ENCODE assay signal across 36 mouse cellular contexts in genomic region chr17:24610711-24611110, GRCm38 (mm10). TPM values are rescaled to one million over a fixed set of nuclear protein-coding genes. Genes with fewer than 3 reads are reported as not detected.
A peak's percentile ranks its signal among the peaks of the same experiment; 100 is the strongest.
DNase-seq lines count a peak whose midpoint lies in the region; ATAC-seq and TF ChIP-seq lines count a peak whose summit lies in the region.
"Had no signal": no experiment of that assay in that cellular context is flagged by ENCODE, and none has a peak within 500 bp of the region (broad histone marks: within the 10 kb centered on the region; RNA-seq: fewer than 3 reads in every experiment).

No protein-coding gene starts in this region.

- peak overlapping the region; percentile 24; the same call in 1 of the 2 replicates for H3K27ac ChIP-seq in heart, embryonic 13.5 days (replicated peaks)
- H3K27ac ChIP-seq in liver, embryonic 14.5 days = peak overlapping the region; percentile 46
- H3K27ac ChIP-seq: forebrain, embryonic 15.5 days; hindbrain, embryonic 13.5 days; lung, embryonic 15.5 days; neural tube, embryonic 15.5 days; stomach, postnatal 0 days had no signal

- 0 out of 2 replicates have a peak, but pooled peaks have one; percentile 38 for TF ChIP-seq EP300 in liver, embryonic 14.5 days (IDR thresholded peaks at IDR 0.05; ENCODE audit: low read depth)

- no peak for TF ChIP-seq CTCF in liver, embryonic 14.5 days (IDR thresholded peaks at IDR 0.05; ENCODE audit: low read depth)

- peaks cover 76% of the 10 kb centered on the region for H3K36me3 ChIP-seq in heart, embryonic 13.5 days
- H3K36me3 ChIP-seq in liver, embryonic 14.5 days (replicated peaks; ENCODE audit: control insufficient read depth, insufficient read depth, low read depth) = peaks cover 7% of the 10 kb centered on the region

- no peaks in the 10 kb centered on the region for H3K27me3 ChIP-seq in heart, embryonic 13.5 days (replicated peaks)
- H3K27me3 ChIP-seq in liver, embryonic 14.5 days (ENCODE audit: control insufficient read depth, insufficient read depth, low read length) = no peaks in the 10 kb centered on the region
- H3K27me3 ChIP-seq: forebrain, embryonic 15.5 days; hindbrain, embryonic 13.5 days; lung, embryonic 15.5 days; neural tube, embryonic 15.5 days had no signal

- H3K4me2 ChIP-seq in heart, embryonic 13.5 days = no peak overlapping the region
- H3K4me2 ChIP-seq in liver, embryonic 14.5 days (ENCODE audit: low read depth) = no peak overlapping the region
- H3K4me2 ChIP-seq: forebrain, embryonic 15.5 days; hindbrain, embryonic 13.5 days; lung, embryonic 15.5 days; neural tube, embryonic 15.5 days had no signal

- DNase-seq in heart, adult 11 months = no peak
- peak in 1 of 3 experiments; percentile 59 for DNase-seq in liver, embryonic 14.5 days (ENCODE audit: low read depth in 3 of 3, low spot score in 3 of 3)
- DNase-seq in adrenal gland, postnatal 4 days (ENCODE audit: low spot score in 2 of 2) = no peak
- no peak for DNase-seq in lung, postnatal 25 days (ENCODE audit: low spot score)
- no peak for DNase-seq in lung, adult 18-20 months
- DNase-seq: adrenal gland, adult 8-10 months; cerebellum, adult 8-10 months; cerebellum, postnatal 25 days; gastrocnemius, postnatal 25 days; kidney, adult 9 months; kidney, postnatal 10 days; layer of hippocampus, postnatal 36 days; left cerebral cortex, postnatal 4 days; lung, postnatal 36 days; midbrain, embryonic 14.5 days; right cerebral cortex, adult 18-20 months; right cerebral cortex, postnatal 4 days; thymus, adult 18-20 months; thymus, postnatal 36 days had no signal

- H3K4me1 ChIP-seq in heart, embryonic 13.5 days = peaks cover 11% of the 10 kb centered on the region
- H3K4me1 ChIP-seq in liver, embryonic 14.5 days (replicated peaks; ENCODE audit: control insufficient read depth in 2 of 2, insufficient read depth in 2 of 2, low read length in 1 of 2) = peaks cover 14 to 35% of the 10 kb centered on the region in 2 experiments
- H3K4me1 ChIP-seq: forebrain, embryonic 15.5 days; hindbrain, embryonic 13.5 days; lung, embryonic 15.5 days; neural tube, embryonic 15.5 days had no signal

- no peak overlapping the region for H3K9ac ChIP-seq in heart, embryonic 13.5 days
- H3K9ac ChIP-seq in liver, embryonic 14.5 days (replicated peaks) = no peak overlapping the region
- H3K9ac ChIP-seq: forebrain, embryonic 15.5 days; hindbrain, embryonic 13.5 days; lung, embryonic 15.5 days; neural tube, embryonic 15.5 days had no signal

- H3K9me3 ChIP-seq in heart, embryonic 13.5 days = no peaks in the 10 kb centered on the region
- H3K9me3 ChIP-seq in liver, embryonic 14.5 days (ENCODE audit: control insufficient read depth, low read length) = no peaks in the 10 kb centered on the region
- H3K9me3 ChIP-seq: forebrain, embryonic 15.5 days; hindbrain, embryonic 13.5 days; lung, embryonic 15.5 days; neural tube, embryonic 15.5 days had no signal

- no peak for ATAC-seq in heart, embryonic 13.5 days (ENCODE audit: extremely low read depth, insufficient number of reproducible peaks, low FRiP score, low TSS enrichment)
- ATAC-seq in hematopoietic stem cell, adult 5-6 weeks (replicated peaks in 1 of 2; ENCODE audit: insufficient read depth in 1 of 2, low FRiP score in 2 of 2, low TSS enrichment in 1 of 2, low read depth in 1 of 2, poor library complexity in 2 of 2, severe bottlenecking in 2 of 2) = peak; percentile 59 to 63; a peak in 3 of 4 replicates
- ATAC-seq in liver, embryonic 14.5 days (ENCODE audit: insufficient read depth) = peak; percentile 63
- ATAC-seq in megakaryocyte progenitor cell, adult 5-6 weeks (replicated peaks; ENCODE audit: poor library complexity) = peak; percentile 77
- ATAC-seq: activated CD4-positive, CD25-positive, alpha-beta regulatory T cell, adult 4 months; CD4-positive, CD25-positive, alpha-beta regulatory T cell, adult 4 months; forebrain, embryonic 15.5 days; intestine, embryonic 16.5 days had no signal

- H3K4me3 ChIP-seq in heart, embryonic 13.5 days = no peak overlapping the region
- H3K4me3 ChIP-seq in liver, embryonic 14.5 days (ENCODE audit: insufficient read depth in 1 of 2, low read depth in 2 of 2, low read length in 2 of 2) = no peak overlapping the region
- H3K4me3 ChIP-seq: forebrain, embryonic 15.5 days; hindbrain, embryonic 13.5 days; lung, embryonic 15.5 days; neural tube, embryonic 15.5 days had no signal

- WGBS in heart, embryonic 13.5 days = 49% methylated on average over 2 of the region's 2 CpGs
- 10% methylated on average over 2 of the region's 2 CpGs for WGBS in liver, embryonic 14.5 days (ENCODE audit: insufficient replicate concordance)

RNA-seq across cellular contexts. Expression of gene Tsc2, which starts 21.7 kb away (rescaled TPM):
- polyA plus RNA-seq in heart, embryonic 13.5 days (2015; fragmentation: Nextera tagmentation; extraction: Ambion mirVana) = 43.4 and 47.9 TPM in 2 replicates
- 25.1 and 59.3 TPM in 2 replicates for total RNA-seq in hematopoietic stem cell, adult 5-6 weeks (2017)
- polyA plus RNA-seq in liver, embryonic 14.5 days (2012; rRNA removed) = 17.0 and 21.4 TPM in 2 replicates
- 17.6 and 23.8 TPM in 2 replicates for polyA plus RNA-seq in liver, embryonic 14.5 days (2014; fragmentation: Nextera tagmentation; extraction: Ambion mirVana)
- 64.3 and 66.9 TPM in 2 replicates for total RNA-seq in megakaryocyte progenitor cell, adult 5-6 weeks (2015)
- total RNA-seq in megakaryocyte progenitor cell, adult 5-6 weeks (2017) = 52.1 and 54.1 TPM in 2 replicates
- 100 to 1,000 TPM; 110 to 119 TPM for total RNA-seq in adrenal gland, postnatal 4 days (2021)

RNA-seq across cellular contexts. Expression of gene Nthl1, which starts 21.8 kb away (rescaled TPM):
- polyA plus RNA-seq in heart, embryonic 13.5 days (2015; fragmentation: Nextera tagmentation; extraction: Ambion mirVana) = 9.6 and 9.8 TPM in 2 replicates
- 11.1 and 14.5 TPM in 2 replicates for total RNA-seq in hematopoietic stem cell, adult 5-6 weeks (2017)
- polyA plus RNA-seq in liver, embryonic 14.5 days (2012; rRNA removed) = 6.2 and 6.6 TPM in 2 replicates
- polyA plus RNA-seq in liver, embryonic 14.5 days (2014; fragmentation: Nextera tagmentation; extraction: Ambion mirVana) = 5.9 and 6.1 TPM in 2 replicates
- 5.7 and 6.7 TPM in 2 replicates for total RNA-seq in megakaryocyte progenitor cell, adult 5-6 weeks (2015)
- total RNA-seq in megakaryocyte progenitor cell, adult 5-6 weeks (2017) = 12.0 and 13.6 TPM in 2 replicates
- 10 to 100 TPM; 13.3 to 13.8 TPM for total RNA-seq in adrenal gland, postnatal 4 days (2021)
- total RNA-seq: monocyte, adult 5-6 weeks had no signal

RNA-seq across cellular contexts. Expression of gene Slc9a3r2, which starts 39.4 kb away (rescaled TPM):
- polyA plus RNA-seq in heart, embryonic 13.5 days (2015; fragmentation: Nextera tagmentation; extraction: Ambion mirVana) = 46.8 and 51.1 TPM in 2 replicates
- total RNA-seq in hematopoietic stem cell, adult 5-6 weeks (2017) = 2.2 and 4.7 TPM in 2 replicates
- polyA plus RNA-seq in liver, embryonic 14.5 days (2012; rRNA removed) = 5.5 and 5.7 TPM in 2 replicates
- polyA plus RNA-seq in liver, embryonic 14.5 days (2014; fragmentation: Nextera tagmentation; extraction: Ambion mirVana) = 8.1 and 9.9 TPM in 2 replicates
- 1.2 and 2.6 TPM in 2 replicates for total RNA-seq in megakaryocyte progenitor cell, adult 5-6 weeks (2015)
- total RNA-seq in megakaryocyte progenitor cell, adult 5-6 weeks (2017) = 1.4 and 1.6 TPM in 2 replicates
- total RNA-seq in adrenal gland, postnatal 4 days (2021) = 10 to 100 TPM; 62.2 to 64.2 TPM
- polyA plus RNA-seq: activated CD4-positive, CD25-positive, alpha-beta regulatory T cell, adult 4 months; CD4-positive, CD25-positive, alpha-beta regulatory T cell, adult 4 months had no signal

RNA-seq across cellular contexts. Expression of gene Npw, which starts 47.5 kb away (rescaled TPM):
- not detected in 2 replicates for polyA plus RNA-seq in heart, embryonic 13.5 days (2015; fragmentation: Nextera tagmentation; extraction: Ambion mirVana)
- total RNA-seq in hematopoietic stem cell, adult 5-6 weeks (2017) = not detected in 2 replicates
- polyA plus RNA-seq in liver, embryonic 14.5 days (2012; rRNA removed) = 0.27 TPM in 1 of 2 replicates, not detected in the other
- 0.29 TPM in 1 of 2 replicates, not detected in the other for polyA plus RNA-seq in liver, embryonic 14.5 days (2014; fragmentation: Nextera tagmentation; extraction: Ambion mirVana)
- total RNA-seq in megakaryocyte progenitor cell, adult 5-6 weeks (2015) = not detected in 2 replicates
- total RNA-seq in megakaryocyte progenitor cell, adult 5-6 weeks (2017) = not detected in 2 replicates
- total RNA-seq in adrenal gland, postnatal 4 days (2021) = not detected
- total RNA-seq: adrenal gland, adult 8-10 months; gastrocnemius, adult 18-20 months; gastrocnemius, postnatal 25 days; heart, adult 8-10 months; monocyte, adult 5-6 weeks had no signal
- polyA plus RNA-seq: CD4-positive, CD25-positive, alpha-beta regulatory T cell, adult 4 months; forebrain, embryonic 15.5 days; frontal cortex, adult 2 months; heart, postnatal 0 days; hindbrain, embryonic 13.5 days; large intestine, adult 2 months; midbrain, embryonic 14.5 days had no signal

RNA-seq across cellular contexts. Expression of gene Zfp598, which starts 58.8 kb away (rescaled TPM):
- polyA plus RNA-seq in heart, embryonic 13.5 days (2015; fragmentation: Nextera tagmentation; extraction: Ambion mirVana) = 15.1 and 15.8 TPM in 2 replicates
- total RNA-seq in hematopoietic stem cell, adult 5-6 weeks (2017) = 19.7 and 22.8 TPM in 2 replicates
- polyA plus RNA-seq in liver, embryonic 14.5 days (2012; rRNA removed) = 21.3 and 23.8 TPM in 2 replicates
- polyA plus RNA-seq in liver, embryonic 14.5 days (2014; fragmentation: Nextera tagmentation; extraction: Ambion mirVana) = 10.7 and 14.5 TPM in 2 replicates
- total RNA-seq in megakaryocyte progenitor cell, adult 5-6 weeks (2015) = 25.0 and 29.1 TPM in 2 replicates
- total RNA-seq in megakaryocyte progenitor cell, adult 5-6 weeks (2017) = 21.3 and 22.6 TPM in 2 replicates
- 10 to 100 TPM; 47.5 to 48.9 TPM for total RNA-seq in adrenal gland, postnatal 4 days (2021)

Comparison
In these comparisons a context has a peak if more than half of its experiments do, and no peak if none do; other contexts are left out.
1. RNA of gene Slc9a3r2, which starts 39.4 kb away (total RNA-seq): 62.2 to 64.2 TPM in adrenal gland, postnatal 4 days; 1.2 to 2.6 TPM in megakaryocyte progenitor cell, adult 5-6 weeks and 2.2 to 4.7 TPM in hematopoietic stem cell, adult 5-6 weeks; every median in the first group is over 10 times any median in the second.